Mouse (Mus musculus) limb, embryonic 10.5 days (tissue): ENCODE measurements at regions not wholly inside any gene's neighbourhood (a gene's known extent, or its start where the extent isn't known, plus 50 kb on each side); places are given as distances from the start of the nearest gene placed in this dataset.

Source experiments
- DNase-seq: peaks from one replicate; pipeline ENCODE4 v3.0.0-alpha.2; 2017; ENCODE audit warnings: low spot score
- H3K27ac ChIP-seq: fragments of 300-500 bp; sonication (generic); 2 replicates; pipeline ENCODE4 v1.5.1; 2016; ENCODE audit warnings: mild to moderate bottlenecking
- H3K27me3 ChIP-seq: fragments of 300-500 bp; sonication (generic); 2 replicates; pipeline ENCODE4 v1.6.1; 2016; ENCODE audit warnings: low read depth, mild to moderate bottlenecking; ENCODE audit not compliant: poor library complexity, severe bottlenecking
- H3K36me3 ChIP-seq: fragments of 300-500 bp; sonication (generic); 2 replicates; pipeline ENCODE4 v1.6.1; 2016; ENCODE audit warnings: mild to moderate bottlenecking, moderate library complexity
- H3K4me1 ChIP-seq: fragments of 300-500 bp; sonication (generic); 2 replicates; pipeline ENCODE4 v1.6.1; 2016
- H3K4me3 ChIP-seq: fragments of 300-500 bp; sonication (generic); 2 replicates; pipeline ENCODE4 v1.5.1; 2016; ENCODE audit warnings: mild to moderate bottlenecking, moderate library complexity
- H3K9me3 ChIP-seq: fragments of 300-500 bp; sonication (generic); replicated peaks from 2 replicates; pipeline ENCODE4 v1.6.1; 2016; ENCODE audit warnings: mild to moderate bottlenecking
- WGBS: fragments of 180-500 bp; shearing (Covaris S2); methylation state at CpG from one replicate; pipeline ENCODE4 v1.1.7; 2016; 5-methylcytosine and 5-hydroxymethylcytosine counted together

DNA sequence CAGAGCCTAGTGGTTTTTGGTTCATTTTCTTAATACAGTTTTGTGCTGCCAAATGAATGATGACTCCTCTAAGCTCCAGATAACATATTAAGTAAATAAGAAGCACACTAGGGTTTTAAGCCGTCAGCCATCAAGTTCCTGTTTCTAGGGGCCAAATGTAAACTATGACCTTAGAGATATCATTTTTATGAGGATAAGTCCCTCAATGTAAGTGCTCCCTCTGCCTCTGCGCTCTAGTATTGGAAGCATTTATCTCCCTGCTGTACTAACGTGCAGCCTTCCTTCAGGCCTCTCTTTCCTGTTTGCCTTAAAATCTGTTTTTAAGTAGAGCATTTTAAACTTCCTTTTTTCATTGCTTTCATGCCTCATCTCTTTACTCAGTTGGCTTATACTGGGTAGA lies 381.3 kb upstream of the Cd180 start:
- no peaks in the 10 kb centered on the region for H3K9me3 ChIP-seq
- no peak overlapping the region for H3K27ac ChIP-seq
- 66% methylated on average over 3 of the region's 3 CpGs for WGBS
- DNase-seq: no peak
- H3K27me3 ChIP-seq: peaks cover 56% of the 10 kb centered on the region; the same call in 1 of the 2 replicates
- no peak overlapping the region for H3K4me3 ChIP-seq
- no peaks in the 10 kb centered on the region for H3K36me3 ChIP-seq
- no peaks in the 10 kb centered on the region for H3K4me1 ChIP-seq

DNA sequence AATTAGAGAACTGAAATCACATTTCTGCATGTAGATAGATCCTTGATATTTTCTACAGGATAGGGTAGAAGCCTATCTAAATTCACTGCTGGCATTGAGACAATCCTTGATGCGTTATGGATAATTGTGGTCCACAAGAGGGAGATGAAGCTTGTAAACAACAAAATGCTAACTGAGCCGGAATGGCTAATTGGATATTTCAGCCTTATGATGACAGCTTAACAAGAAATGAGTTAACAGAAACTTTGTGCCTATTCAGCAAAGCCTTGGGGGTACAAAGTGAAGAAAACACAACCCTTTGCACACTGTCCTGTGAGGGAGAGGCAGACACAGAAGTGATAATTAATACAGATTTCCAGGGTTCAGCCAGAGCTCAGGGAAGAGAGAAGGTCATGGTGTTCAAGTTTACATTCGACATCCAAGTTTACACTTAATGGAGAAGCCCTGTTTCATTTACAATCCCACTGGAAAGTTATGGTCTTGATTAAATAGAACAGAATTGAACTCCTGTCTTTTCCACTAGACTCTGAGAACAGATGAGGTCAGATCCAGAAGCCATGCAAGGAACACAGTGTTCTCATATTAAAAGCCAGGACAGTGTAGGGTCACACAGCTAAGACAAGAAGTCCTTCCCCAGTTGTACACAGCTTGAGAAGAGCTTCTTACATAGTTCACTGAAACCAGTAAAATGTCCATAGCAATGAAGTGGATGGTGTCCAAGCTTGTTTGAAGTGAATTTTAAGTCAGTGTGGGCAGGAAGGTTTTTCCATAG lies 377.3 kb upstream of the Cd180 start:
- H3K27ac ChIP-seq: no peak overlapping the region
- no peak overlapping the region for H3K4me3 ChIP-seq
- no peaks in the 10 kb centered on the region for H3K9me3 ChIP-seq
- H3K36me3 ChIP-seq: no peaks in the 10 kb centered on the region
- no peak for DNase-seq
- peaks cover 38% of the 10 kb centered on the region; the same call in 1 of the 2 replicates for H3K27me3 ChIP-seq
- 86% methylated on average over 3 of the region's 3 CpGs for WGBS
- no peaks in the 10 kb centered on the region for H3K4me1 ChIP-seq

- Histone ChIP-seq H3K27me3 (peaks cover 15% of the 10 kb centered on the region; the same call in 1 of the 2 replicates), H3K4me3 (no peak overlapping the region), H3K9me3 (no peaks in the 10 kb centered on the region), H3K27ac (no peak overlapping the region), H3K4me1 (no peaks in the 10 kb centered on the region), H3K36me3 (no peaks in the 10 kb centered on the region)
- no peak for DNase-seq
- WGBS: 92% methylated on average over 4 of the region's 4 CpGs
Measured at GRCm38 (mm10) chr13:102318891-102319404, 374.4 kb upstream of the Cd180 start.

- Histone ChIP-seq H3K9me3 (no peaks in the 10 kb centered on the region), H3K27me3 (peaks cover 12% of the 10 kb centered on the region; the same call in 1 of the 2 replicates), H3K36me3 (no peaks in the 10 kb centered on the region), H3K27ac (no peak overlapping the region), H3K4me3 (no peak overlapping the region), H3K4me1 (no peaks in the 10 kb centered on the region)
- DNase-seq: no peak
- WGBS: 80% methylated on average over 2 of the region's 2 CpGs
Measured at GRCm38 (mm10) chr13:102319453-102319852, 373.9 kb upstream of the Cd180 start.

- H3K36me3 ChIP-seq: no peaks in the 10 kb centered on the region
- 91% methylated on average over 3 of the region's 3 CpGs for WGBS
- H3K9me3 ChIP-seq: no peaks in the 10 kb centered on the region
Measured at GRCm38 (mm10) chr13:102323876-102324275, 369.5 kb upstream of the Cd180 start.

DNA sequence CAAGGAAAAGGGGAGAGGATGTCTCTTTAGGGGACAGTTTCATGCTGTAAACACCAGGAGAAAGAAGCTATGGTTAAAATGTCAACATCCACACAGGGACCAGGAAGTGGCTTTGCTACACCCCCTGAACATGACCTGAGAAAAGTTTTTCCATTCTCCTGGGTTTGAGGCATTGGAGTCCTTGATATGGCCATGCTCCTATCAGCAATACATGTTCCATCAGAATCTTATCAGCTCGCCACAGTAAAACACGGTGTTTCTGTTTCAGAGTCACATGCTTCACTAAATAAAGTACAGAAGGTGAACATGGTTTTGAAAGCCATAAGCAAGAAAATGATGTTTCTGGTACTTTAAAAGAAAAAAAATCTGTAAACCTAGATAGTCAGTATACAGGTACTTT lies 367.4 kb upstream of the Cd180 start:
- H3K4me1 ChIP-seq: no peaks in the 10 kb centered on the region
- WGBS: 83% methylated on average over 2 of the region's 2 CpGs
- 0 out of 2 replicates have a peak, but pooled peaks cover 4% of the 10 kb centered on the region for H3K27me3 ChIP-seq
- H3K9me3 ChIP-seq: no peaks in the 10 kb centered on the region
- H3K4me3 ChIP-seq: no peak overlapping the region
- H3K27ac ChIP-seq: no peak overlapping the region
- H3K36me3 ChIP-seq: no peaks in the 10 kb centered on the region
- DNase-seq: no peak

More at GRCm38 (mm10) chr13:102323876-102324275, 369.5 kb upstream of the Cd180 start:
- Histone ChIP-seq H3K4me1 (no peaks in the 10 kb centered on the region), H3K4me3 (no peak overlapping the region), H3K27me3 (peaks cover 12% of the 10 kb centered on the region; the same call in 1 of the 2 replicates), H3K27ac (no peak overlapping the region)
- DNase-seq: no peak

- Histone ChIP-seq H3K9me3 (no peaks in the 10 kb centered on the region), H3K36me3 (no peaks in the 10 kb centered on the region), H3K4me3 (no peak overlapping the region), H3K4me1 (no peaks in the 10 kb centered on the region), H3K27me3 (0 out of 2 replicates have a peak, but pooled peaks cover 4% of the 10 kb centered on the region), H3K27ac (no peak overlapping the region)
- WGBS: 84% methylated on average over 2 of the region's 2 CpGs
- no peak for DNase-seq
Measured at GRCm38 (mm10) chr13:102326544-102326943, 366.8 kb upstream of the Cd180 start.

GRCm38 (mm10) chr13:102333667-102334066 lies 359.7 kb upstream of the Cd180 start:
- H3K4me3 ChIP-seq: no peak overlapping the region
- H3K4me1 ChIP-seq: peaks cover 3% of the 10 kb centered on the region; the same call in 1 of the 2 replicates
- DNase-seq: no peak
- H3K36me3 ChIP-seq: no peaks in the 10 kb centered on the region
- peaks cover 3% of the 10 kb centered on the region; the same call in 1 of the 2 replicates for H3K27me3 ChIP-seq
- H3K9me3 ChIP-seq: no peaks in the 10 kb centered on the region
- WGBS: 76% methylated on average over 1 of the region's 1 CpGs
- H3K27ac ChIP-seq: no peak overlapping the region

DNA sequence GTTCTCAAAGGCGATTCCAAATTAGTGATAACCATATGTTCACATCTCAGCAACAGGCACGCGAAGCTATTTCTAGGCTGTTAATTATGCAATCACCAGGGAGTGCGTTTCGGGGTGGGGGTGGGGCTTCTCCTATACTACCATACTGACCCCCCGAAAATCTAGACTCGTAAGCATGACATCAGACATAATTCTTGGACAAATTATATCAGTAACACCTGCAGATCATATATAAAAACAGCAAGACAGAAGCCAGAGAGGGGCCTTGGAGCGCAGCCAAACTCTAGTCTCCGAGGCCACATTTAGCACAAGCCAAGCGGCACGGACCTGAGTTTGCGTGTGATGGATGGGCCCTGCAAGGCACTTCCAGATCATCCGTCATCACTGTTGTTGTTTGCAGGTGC lies 359.2 kb upstream of the Cd180 start:
- 67% methylated on average over 13 of the region's 13 CpGs for WGBS
- Histone ChIP-seq H3K4me1 (peaks cover 3% of the 10 kb centered on the region; the same call in 1 of the 2 replicates), H3K27me3 (peaks cover 3% of the 10 kb centered on the region; the same call in 1 of the 2 replicates), H3K27ac (no peak overlapping the region), H3K9me3 (no peaks in the 10 kb centered on the region), H3K36me3 (no peaks in the 10 kb centered on the region), H3K4me3 (no peak overlapping the region)
- DNase-seq: peak; percentile 41

GRCm38 (mm10) chr13:102343236-102343635 lies 350.1 kb upstream of the Cd180 start:
- H3K27me3 ChIP-seq: no peaks in the 10 kb centered on the region
- no peak for DNase-seq
- WGBS: 93% methylated on average over 2 of the region's 2 CpGs

GRCm38 (mm10) chr13:102344606-102345269 lies 348.6 kb upstream of the Cd180 start:
- Histone ChIP-seq H3K4me1 (no peaks in the 10 kb centered on the region), H3K27ac (peak overlapping the region; percentile 50; the same call in 1 of the 2 replicates), H3K9me3 (no peaks in the 10 kb centered on the region), H3K4me3 (no peak overlapping the region), H3K36me3 (no peaks in the 10 kb centered on the region), H3K27me3 (no peaks in the 10 kb centered on the region)
- WGBS: 83% methylated on average over 5 of the region's 5 CpGs
- DNase-seq: no peak

More at GRCm38 (mm10) chr13:102343236-102343635, 350.1 kb upstream of the Cd180 start:
- H3K9me3 ChIP-seq: no peaks in the 10 kb centered on the region
- no peaks in the 10 kb centered on the region for H3K4me1 ChIP-seq
- no peak overlapping the region for H3K27ac ChIP-seq
- H3K4me3 ChIP-seq: no peak overlapping the region
- no peaks in the 10 kb centered on the region for H3K36me3 ChIP-seq

DNA sequence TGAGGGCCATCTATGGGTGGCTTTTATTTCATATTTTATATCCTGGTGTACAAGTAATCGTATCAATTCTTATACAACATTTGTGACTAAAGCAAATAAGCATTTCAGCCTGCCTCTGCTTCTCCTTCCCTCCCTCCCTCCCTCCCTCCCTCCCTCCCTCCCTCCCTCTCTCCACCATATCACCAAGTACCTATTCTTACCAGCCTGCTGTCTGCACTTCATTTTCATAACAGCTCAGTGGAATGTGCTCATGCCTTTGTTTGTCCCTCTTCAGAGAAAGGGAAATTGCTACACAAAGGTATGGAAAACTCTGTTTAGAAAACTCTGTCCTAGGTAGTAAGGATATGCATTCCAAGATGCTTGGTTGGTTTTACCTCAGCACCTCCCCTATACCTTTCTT lies 343.9 kb upstream of the Cd180 start:
- H3K4me1 ChIP-seq: no peaks in the 10 kb centered on the region
- WGBS: 93% methylated on average over 1 of the region's 1 CpGs

More for the DNA sequence above, 343.9 kb upstream of the Cd180 start:
- no peak for DNase-seq
- no peaks in the 10 kb centered on the region for H3K36me3 ChIP-seq
- H3K9me3 ChIP-seq: no peaks in the 10 kb centered on the region
- no peak overlapping the region for H3K27ac ChIP-seq
- H3K27me3 ChIP-seq: no peaks in the 10 kb centered on the region
- no peak overlapping the region for H3K4me3 ChIP-seq
